Mouse (Mus musculus): Measurements from ENCODE around the gene Zfp786.
"Not testable (repeated sequence)": the region's sequence is repeated elsewhere in the genome, so short reads cannot be mapped to it uniquely, and the experiment has no call there.

Zfp786 gene

GRCm38 (mm10) chr6:47830104-47831078 lies at the start of gene Zfp786:
Gene Zfp786 (minus strand): TSS chr6:47830867.
- DNase-seq (ENCODE audit: low spot score in 2 of 2) = peak; percentile 90 to 92

DNA sequence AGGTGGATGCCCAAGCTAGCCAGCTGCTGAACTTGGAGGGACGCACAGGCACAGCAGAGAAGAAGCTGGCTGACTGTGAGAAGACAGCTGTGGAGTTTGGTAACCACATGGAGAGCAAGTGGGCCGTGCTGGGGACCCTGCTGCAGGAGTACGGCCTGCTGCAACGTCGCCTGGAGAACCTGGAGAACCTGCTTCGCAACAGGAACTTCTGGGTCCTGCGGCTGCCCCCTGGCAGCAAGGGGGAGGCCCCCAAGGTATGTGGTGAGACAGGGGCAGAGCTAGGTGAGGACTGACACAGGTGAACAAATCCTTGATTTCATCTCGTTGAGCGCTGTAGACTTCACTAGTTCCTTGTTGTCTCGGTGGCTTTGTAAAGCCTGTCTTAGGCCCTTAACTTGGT lies 49.5 kb upstream of the Zfp786 start:
- no peak for DNase-seq (ENCODE audit: low spot score in 2 of 2)

DNA sequence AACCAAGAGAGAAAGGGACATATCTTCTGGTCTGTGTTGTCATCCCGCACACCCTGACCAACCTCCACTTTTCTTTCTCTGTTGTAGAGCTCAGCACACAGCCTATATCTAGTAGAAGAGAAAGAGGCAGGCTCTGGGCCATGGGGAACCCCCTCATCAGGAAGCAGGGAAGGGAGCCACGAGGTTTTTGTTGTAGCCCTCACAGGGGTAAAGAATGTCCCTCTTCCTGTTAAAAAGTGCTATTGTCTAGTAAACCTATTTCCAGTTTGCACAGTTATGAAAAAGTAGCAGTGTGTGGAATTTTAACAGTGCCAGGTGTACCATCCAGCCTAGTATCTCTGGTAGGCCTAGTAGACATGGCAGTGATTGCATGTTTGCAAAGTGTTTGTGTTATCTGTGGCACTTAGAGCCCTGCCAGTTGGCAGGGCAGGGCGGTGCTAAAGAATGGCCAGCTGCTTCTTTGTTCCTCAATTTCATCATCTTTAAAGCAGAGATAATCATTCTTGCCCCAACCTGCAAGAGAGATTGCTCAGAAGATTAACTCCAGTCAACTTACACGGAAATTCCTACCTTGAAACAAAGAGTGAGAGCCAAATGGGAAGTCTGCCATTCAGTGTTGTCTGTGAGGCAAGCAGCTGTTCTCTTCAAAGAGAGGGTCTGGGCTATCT lies 48.5 kb upstream of the Zfp786 start:
- DNase-seq (ENCODE audit: low spot score in 2 of 2) = no peak

DNA sequence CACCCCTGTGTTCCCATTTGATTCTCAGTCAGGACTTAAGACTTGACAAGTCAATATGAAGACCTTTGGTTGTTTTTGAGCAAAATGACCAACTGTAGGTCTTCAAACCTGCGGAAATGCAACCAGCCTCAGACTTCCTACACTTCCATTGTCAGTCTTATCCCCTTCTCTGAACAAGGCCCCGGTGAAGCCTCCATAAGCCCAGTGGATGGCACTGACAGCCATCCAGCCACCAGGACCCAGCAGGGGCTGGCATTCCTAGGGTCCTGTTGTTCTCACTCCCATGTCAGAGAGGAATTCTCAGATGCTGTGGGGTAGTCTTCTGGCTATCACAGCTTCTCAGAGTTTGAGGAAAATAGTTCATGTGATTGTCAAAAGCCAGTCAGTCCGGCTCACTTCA lies 47.9 kb upstream of the Zfp786 start:
- DNase-seq (ENCODE audit: low spot score in 2 of 2) = no peak

- DNase-seq (ENCODE audit: low spot score in 2 of 2) = peak in 1 of 2 experiments; percentile 14
Observed at GRCm38 (mm10) chr6:47878133-47878514, 47.5 kb upstream of the Zfp786 start.

DNA sequence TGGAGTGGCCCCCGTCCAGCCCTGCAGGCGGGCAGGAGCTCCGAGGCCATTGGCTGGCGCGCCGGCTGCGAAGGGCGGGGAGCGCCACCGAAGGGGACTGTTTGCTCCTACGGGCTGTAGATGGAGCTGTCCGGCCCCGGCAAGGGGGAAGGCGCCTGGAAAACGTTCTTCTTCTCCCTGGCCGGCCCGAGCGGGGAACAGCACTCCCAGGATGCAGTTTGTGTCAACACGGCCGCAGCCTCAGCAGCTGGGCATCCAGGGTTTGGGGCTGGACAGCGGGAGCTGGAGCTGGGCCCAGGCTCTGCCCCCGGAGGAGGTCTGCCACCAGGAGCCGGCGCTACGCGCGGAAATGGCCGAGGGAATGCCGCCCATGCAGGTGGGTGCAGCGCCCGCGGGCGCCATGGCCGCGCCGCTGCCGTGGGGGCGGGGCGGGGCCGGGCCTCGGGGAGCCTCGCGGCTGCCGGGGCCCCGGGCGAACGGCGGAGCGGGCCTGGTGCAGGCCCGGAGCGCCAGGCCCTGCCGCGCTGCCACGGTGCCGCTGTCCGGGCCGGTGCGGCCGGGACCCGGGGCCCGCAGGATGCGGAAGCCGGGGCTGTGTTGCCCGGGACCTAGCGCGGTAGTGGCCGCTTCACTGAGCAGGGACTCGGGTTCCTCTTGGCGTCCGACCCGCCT lies 46.9 kb upstream of the Zfp786 start:
- DNase-seq (ENCODE audit: low spot score in 2 of 2) = peak; percentile 91 to 92

DNA sequence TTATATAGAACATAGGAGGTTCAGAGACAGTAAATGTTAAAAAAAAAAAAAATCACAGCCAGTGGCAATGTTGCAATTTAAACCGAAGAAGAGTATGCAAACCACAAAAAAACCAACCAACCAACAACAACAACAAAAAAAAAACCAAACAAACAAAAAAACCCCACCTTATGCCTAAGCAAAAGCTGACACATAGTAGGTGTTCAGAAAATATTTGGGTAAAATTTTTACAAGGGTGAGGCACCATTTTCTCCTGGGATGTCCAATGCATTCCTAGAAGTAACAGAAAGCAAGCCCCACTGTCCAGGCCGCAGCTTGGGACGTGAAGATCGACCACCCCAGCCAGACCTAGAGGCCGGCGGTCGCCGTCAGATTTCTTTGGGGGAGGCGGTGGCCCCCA lies 46.4 kb upstream of the Zfp786 start, which contains the start of gene Zfp282:
Zfp282 (plus strand) TSS at position 147 of the 400 bp plus-strand sequence.
- no peak for DNase-seq (ENCODE audit: low spot score in 2 of 2)

DNA sequence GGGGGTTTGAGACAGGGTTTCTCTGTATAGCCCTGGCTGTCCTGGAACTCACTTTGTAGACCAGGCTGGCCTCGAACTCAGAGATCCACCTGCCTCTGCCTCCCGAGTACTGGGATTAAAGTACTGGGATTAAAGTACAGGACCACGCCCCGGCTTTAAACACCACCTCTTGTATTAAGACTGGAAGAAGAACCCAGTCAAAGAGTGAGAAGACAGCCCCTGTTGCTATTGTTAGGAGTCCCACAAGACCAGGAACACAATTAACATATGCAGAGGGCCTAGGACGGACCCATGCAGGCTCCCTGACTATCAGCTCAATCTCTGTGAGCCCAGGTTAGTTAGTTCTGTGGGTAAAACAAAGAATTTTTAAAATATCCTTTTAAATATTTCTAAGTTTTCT lies 41.6 kb upstream of the Zfp786 start:
- DNase-seq (ENCODE audit: low spot score in 2 of 2) = no peak

GRCm38 (mm10) chr6:47857729-47858128 lies 27.1 kb upstream of the Zfp786 start:
- DNase-seq (ENCODE audit: low spot score in 2 of 2) = not testable (repeated sequence)

GRCm38 (mm10) chr6:47857241-47857640 lies 26.6 kb upstream of the Zfp786 start:
- DNase-seq (ENCODE audit: low spot score in 2 of 2) = no peak

DNA sequence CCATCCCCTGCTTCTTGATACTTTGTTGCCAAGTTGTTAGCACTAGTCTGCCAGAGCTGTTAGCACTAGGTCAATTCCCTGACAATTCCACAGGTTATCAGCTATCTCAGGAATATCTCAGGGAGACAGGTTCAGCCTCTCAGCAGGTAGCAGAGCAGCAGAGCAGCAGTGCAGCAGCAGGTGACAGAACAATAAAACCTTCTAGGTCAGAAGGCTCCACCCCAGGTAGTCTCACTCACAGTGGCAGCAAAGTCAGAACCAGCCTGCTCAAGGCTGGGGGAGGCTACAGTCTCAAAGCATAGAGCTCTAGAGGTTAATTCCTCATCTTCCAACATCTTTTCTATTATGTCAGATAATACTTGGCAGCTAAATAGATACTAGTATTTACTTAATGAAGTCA lies 15.1 kb upstream of the Zfp786 start:
- DNase-seq (ENCODE audit: low spot score in 2 of 2) = no peak

DNA sequence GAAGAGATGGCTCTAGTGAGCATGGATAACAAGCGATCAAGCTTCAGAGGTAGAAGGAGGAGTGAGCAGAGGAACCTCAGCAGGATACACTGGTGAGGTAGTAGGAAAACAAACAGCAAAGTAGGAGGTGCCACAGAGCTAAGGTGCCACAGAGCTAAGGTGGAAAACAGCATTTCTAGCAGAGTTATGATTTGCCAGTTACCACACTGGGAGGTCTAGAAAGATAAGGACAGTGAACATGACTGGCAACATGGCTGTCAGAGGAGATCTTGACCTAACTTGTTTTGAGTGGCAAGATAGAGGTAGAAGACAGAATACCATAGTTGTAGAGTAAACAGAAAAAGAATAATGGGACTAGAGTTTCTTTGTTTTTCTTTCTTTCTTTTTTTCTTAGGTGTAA lies 11.7 kb upstream of the Zfp786 start:
- DNase-seq (ENCODE audit: low spot score in 2 of 2) = no peak

GRCm38 (mm10) chr6:47841831-47842230 lies 11.2 kb upstream of the Zfp786 start:
- no peak for DNase-seq (ENCODE audit: low spot score in 2 of 2)

GRCm38 (mm10) chr6:47841077-47841476 lies 10.4 kb upstream of the Zfp786 start:
- no peak for DNase-seq (ENCODE audit: low spot score in 2 of 2)

DNA sequence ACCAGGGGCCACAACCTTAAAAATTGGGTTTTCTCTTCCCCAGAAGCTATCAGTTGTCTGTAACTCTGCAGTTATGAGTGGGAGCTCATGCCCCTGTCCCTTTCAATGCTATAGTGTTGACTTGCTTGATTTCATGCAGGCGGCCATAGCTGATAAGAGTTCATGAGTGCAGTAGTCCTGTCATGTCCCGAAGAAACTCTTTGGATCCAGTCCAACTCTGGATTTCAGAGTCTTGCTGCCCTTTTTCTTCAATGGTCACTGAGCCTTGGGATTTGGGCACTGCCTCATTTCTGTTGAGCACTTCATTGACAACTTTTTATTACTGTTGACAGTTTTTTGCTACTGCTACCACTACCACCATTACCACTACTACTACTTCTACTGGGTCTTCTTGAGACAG lies 7.0 kb upstream of the Zfp786 start:
- DNase-seq (ENCODE audit: low spot score in 2 of 2) = no peak

GRCm38 (mm10) chr6:47835984-47836521 lies 5.4 kb upstream of the Zfp786 start:
- peak; percentile 50 to 62 for DNase-seq (ENCODE audit: low spot score in 2 of 2)

GRCm38 (mm10) chr6:47835482-47835983 lies 4.9 kb upstream of the Zfp786 start, which contains the start of gene Zfp398:
Gene Zfp398 (plus strand): TSS chr6:47835661.
- peak; percentile 95 to 97 for DNase-seq (ENCODE audit: low spot score in 2 of 2)

- no peak for DNase-seq (ENCODE audit: low spot score in 2 of 2)
Observed at GRCm38 (mm10) chr6:47832220-47832619, 1.6 kb upstream of the Zfp786 start.

DNA sequence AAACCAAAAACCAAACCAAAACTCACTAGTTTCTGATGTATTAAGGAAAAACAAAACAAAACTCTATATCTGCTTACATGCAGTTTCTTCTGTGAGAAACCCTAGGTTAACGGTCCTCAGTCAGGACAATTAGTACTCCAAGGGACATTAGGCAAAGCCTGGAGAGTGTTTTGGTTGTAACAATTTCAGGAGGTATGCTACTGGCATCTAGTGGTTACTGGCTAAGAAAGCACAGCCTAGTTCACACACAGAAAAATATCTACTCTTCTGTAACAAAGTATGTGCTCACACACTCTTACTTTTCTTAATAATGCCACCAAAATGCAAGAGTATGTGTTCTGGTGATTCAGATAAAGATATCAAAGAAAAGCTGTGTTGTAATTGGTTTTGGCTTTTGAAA lies 1.7 kb downstream of the Zfp786 start:
- DNase-seq (ENCODE audit: low spot score in 2 of 2) = no peak

DNA sequence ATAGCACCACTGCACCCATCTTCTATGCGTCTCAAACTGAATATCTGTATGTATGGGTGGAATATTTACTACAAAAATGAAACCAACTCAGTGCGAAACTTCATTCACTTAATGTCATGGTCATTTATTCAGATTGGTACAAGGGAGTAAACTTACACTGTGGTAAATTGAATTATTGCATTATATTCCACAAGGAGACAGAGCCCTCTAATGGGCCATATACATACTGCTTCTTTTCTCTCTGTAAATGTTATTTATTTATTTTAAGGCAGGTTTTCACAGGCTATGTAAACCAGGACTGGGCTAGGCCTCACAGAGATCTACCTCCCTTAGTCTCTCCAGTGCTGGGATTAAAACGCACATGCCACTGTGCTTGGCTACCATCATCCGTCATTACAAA lies 3.2 kb downstream of the Zfp786 start:
- no peak for DNase-seq (ENCODE audit: low spot score in 2 of 2)

DNA sequence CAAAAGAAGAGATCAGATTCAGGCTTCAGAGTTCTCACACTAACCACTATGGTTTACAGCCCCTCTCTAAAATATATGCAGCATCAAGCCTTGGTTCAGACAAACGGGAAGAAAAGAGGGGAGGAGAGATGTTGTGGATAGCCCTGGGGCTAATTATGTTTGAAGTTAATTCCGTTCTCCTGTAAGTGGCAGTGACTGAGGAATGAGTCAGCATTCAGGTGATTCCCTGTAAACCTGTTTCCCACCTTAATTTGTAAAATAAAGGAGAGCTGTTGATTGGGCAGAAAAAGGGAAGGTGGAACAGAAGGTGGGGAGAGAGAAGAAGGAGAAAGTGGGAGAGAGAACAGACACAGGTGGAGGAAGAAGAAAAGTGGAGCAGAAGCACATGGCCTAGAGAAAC lies 6.4 kb downstream of the Zfp786 start:
- no peak for DNase-seq (ENCODE audit: low spot score in 2 of 2)

DNA sequence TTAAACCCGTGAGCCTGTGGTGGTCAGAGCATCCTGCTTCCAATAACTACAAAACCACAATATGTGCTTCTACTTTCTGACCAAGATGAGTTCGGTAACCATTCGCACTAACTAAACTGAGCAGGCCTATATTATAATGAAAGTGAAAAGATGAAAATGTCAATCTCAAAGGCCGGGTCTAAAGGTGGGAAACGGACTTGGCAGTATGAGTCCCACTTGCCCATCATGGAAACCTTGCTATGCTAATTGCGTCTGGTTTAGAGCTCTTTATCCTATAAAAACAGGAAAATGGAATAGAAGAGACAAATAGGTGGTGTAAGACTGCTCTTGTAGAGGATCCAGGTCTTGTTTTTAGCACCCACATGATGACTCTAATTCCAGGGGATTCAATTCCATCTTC lies 8.9 kb downstream of the Zfp786 start:
- no peak for DNase-seq (ENCODE audit: low spot score in 2 of 2)

Measured in frontal cortex, postnatal 36 days (tissue).